In the genomic region with DNA sequence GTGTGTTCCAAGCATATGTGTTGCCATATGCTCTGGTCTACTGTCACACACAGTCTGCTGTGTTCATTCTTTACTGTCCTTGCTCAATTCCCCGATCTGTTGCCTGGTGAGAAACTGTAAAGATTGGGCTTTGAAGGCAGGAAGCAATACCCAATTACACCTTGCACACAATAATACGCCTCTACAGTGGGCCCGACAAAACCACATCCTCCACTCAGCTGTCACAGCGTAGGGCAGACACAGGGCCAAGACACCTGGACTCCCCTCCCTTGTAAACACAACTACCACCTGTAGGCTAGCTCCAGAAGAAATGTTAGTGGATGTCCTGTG, we compare ENCODE assay signal across 12 mouse cellular contexts.
DNase-seq lines count a peak whose midpoint lies in the region; ATAC-seq lines count a peak whose summit lies in the region.
"Had no signal": no experiment of that assay in that cellular context is flagged by ENCODE, and none has a peak within 500 bp of the region (broad histone marks: within the 10 kb centered on the region; RNA-seq: fewer than 3 reads in every experiment).

No protein-coding gene starts in this region.

- peak; percentile 89 for DNase-seq in T-cell, adult 2 months (ENCODE audit: low spot score)
- peak; percentile 75 to 89 for DNase-seq in thymus, adult 18-20 months
- DNase-seq in adrenal gland, adult 8-10 months: no peak
- DNase-seq in yolk sac, embryonic 10.5 days (ENCODE audit: low spot score): no peak
- DNase-seq in cerebellum, postnatal 14 days: no peak
- DNase-seq: kidney, adult 18-20 months had no signal

- H3K4me3 ChIP-seq in hindbrain, embryonic 15.5 days: no peak overlapping the region
- no peak overlapping the region for H3K4me3 ChIP-seq in hindbrain, embryonic 13.5 days
- H3K4me3 ChIP-seq: liver, embryonic 12.5 days had no signal

- no peaks in the 10 kb centered on the region for H3K36me3 ChIP-seq in hindbrain, embryonic 15.5 days
- no peaks in the 10 kb centered on the region for H3K36me3 ChIP-seq in hindbrain, embryonic 13.5 days
- H3K36me3 ChIP-seq: heart, embryonic 13.5 days; liver, embryonic 12.5 days had no signal

- no peak overlapping the region for H3K9ac ChIP-seq in hindbrain, embryonic 15.5 days
- H3K9ac ChIP-seq in hindbrain, embryonic 13.5 days: no peak overlapping the region
- H3K9ac ChIP-seq: liver, embryonic 12.5 days had no signal

- 0 out of 2 replicates have a peak overlapping the region, but pooled peaks have one; percentile 82 for H3K27ac ChIP-seq in hindbrain, embryonic 15.5 days (replicated peaks)
- no peak overlapping the region for H3K27ac ChIP-seq in hindbrain, embryonic 13.5 days
- H3K27ac ChIP-seq: heart, embryonic 13.5 days; liver, embryonic 12.5 days; macrophage had no signal

- no peaks in the 10 kb centered on the region for H3K9me3 ChIP-seq in hindbrain, embryonic 15.5 days
- H3K9me3 ChIP-seq in hindbrain, embryonic 13.5 days: no peaks in the 10 kb centered on the region
- H3K9me3 ChIP-seq: heart, embryonic 13.5 days; liver, embryonic 12.5 days had no signal

- H3K4me1 ChIP-seq in hindbrain, embryonic 15.5 days (replicated peaks): peaks cover 24% of the 10 kb centered on the region
- H3K4me1 ChIP-seq in hindbrain, embryonic 13.5 days (replicated peaks): peaks cover 19% of the 10 kb centered on the region
- H3K4me1 ChIP-seq: liver, embryonic 12.5 days had no signal

- 0 out of 2 replicates have a peak overlapping the region, but pooled peaks have one; percentile 78 for H3K4me2 ChIP-seq in hindbrain, embryonic 15.5 days
- no peak overlapping the region for H3K4me2 ChIP-seq in hindbrain, embryonic 13.5 days
- H3K4me2 ChIP-seq: liver, embryonic 12.5 days had no signal

- no peaks in the 10 kb centered on the region for H3K27me3 ChIP-seq in hindbrain, embryonic 15.5 days
- H3K27me3 ChIP-seq in hindbrain, embryonic 13.5 days: no peaks in the 10 kb centered on the region
- H3K27me3 ChIP-seq: heart, embryonic 13.5 days had no signal

- peak; percentile 7; the same call in 1 of the 2 replicates for ATAC-seq in hindbrain, embryonic 15.5 days (ENCODE audit: low FRiP score, low read depth)
- no peak for ATAC-seq in hindbrain, embryonic 13.5 days (ENCODE audit: low FRiP score)
- peak; percentile 96 for ATAC-seq in inflammation-experienced regulatory T-cells, adult 6 months
- ATAC-seq: liver, embryonic 12.5 days had no signal

- 75% methylated on average over 4 of the region's 4 CpGs for WGBS in hindbrain, embryonic 15.5 days
- 85% methylated on average over 4 of the region's 4 CpGs for WGBS in hindbrain, embryonic 13.5 days

Comparison
In these comparisons a context has a peak if more than half of its experiments do, and no peak if none do; other contexts are left out.
1. DNase-seq: peak in T-cell, adult 2 months (single experiment) and thymus, adult 18-20 months (2 of 2); none in adrenal gland, adult 8-10 months (single experiment), yolk sac, embryonic 10.5 days (single experiment) and cerebellum, postnatal 14 days (0 of 2).